Mouse (Mus musculus) lung, postnatal 0 days (tissue): ENCODE measurements at regions not wholly inside any gene's neighbourhood (a gene's known extent, or its start where the extent isn't known, plus 50 kb on each side); places are given as distances from the start of the nearest gene placed in this dataset.
A peak's percentile ranks its signal among the peaks of the same experiment; 100 is the strongest.
"Not testable (repeated sequence)": the region's sequence is repeated elsewhere in the genome, so short reads cannot be mapped to it uniquely, and the experiment has no call there.

ENCODE experiments used
- ATAC-seq: fragments of 200-750 bp; cut with Nextera tagmentation; 2 replicates; pipeline ENCODE4 v1.8.0; 2017; ENCODE audit warnings: moderate library complexity
- DNase-seq: peaks from one replicate; pipeline ENCODE4 v3.0.0-alpha.2; 2016; ENCODE audit warnings: low spot score
- H3K27ac ChIP-seq: fragments of 300-500 bp; sonication (generic); 2 replicates; pipeline ENCODE4 v1.5.1; 2014; ENCODE audit warnings: antibody characterized with exemption, mild to moderate bottlenecking, low read length, mixed read lengths
- H3K27me3 ChIP-seq: fragments of 300-500 bp; sonication (generic); replicated peaks from 2 replicates; pipeline ENCODE4 v1.6.1; 2014; ENCODE audit warnings: low read length, mixed read lengths; ENCODE audit not compliant: insufficient read depth
- H3K36me3 ChIP-seq: fragments of 300-500 bp; sonication (generic); 2 replicates; pipeline ENCODE4 v1.6.1; 2014; ENCODE audit warnings: low read length, mixed read lengths; ENCODE audit not compliant: insufficient read depth
- H3K4me1 ChIP-seq: fragments of 300-500 bp; sonication (generic); 2 replicates; pipeline ENCODE4 v1.6.1; 2014; ENCODE audit warnings: antibody characterized with exemption, low read depth, low read length, mixed read lengths; ENCODE audit not compliant: insufficient read depth
- H3K4me2 ChIP-seq: fragments of 300-500 bp; sonication (generic); replicated peaks from 2 replicates; pipeline ENCODE4 v1.6.1; 2014; ENCODE audit warnings: low read depth, mild to moderate bottlenecking, low read length, moderate library complexity, mixed read lengths
- H3K4me3 ChIP-seq: fragments of 300-500 bp; sonication (generic); 2 replicates; pipeline ENCODE4 v1.5.1; 2014; ENCODE audit warnings: low read depth, low read length
- H3K9ac ChIP-seq: fragments of 300-500 bp; sonication (generic); replicated peaks from 2 replicates; pipeline ENCODE4 v1.6.1; 2014; ENCODE audit warnings: low read depth, mild to moderate bottlenecking
- H3K9me3 ChIP-seq: fragments of 300-500 bp; sonication (generic); 2 replicates; pipeline ENCODE4 v1.6.1; 2016; ENCODE audit warnings: low read length, mixed read lengths
- CTCF ChIP-seq: IDR thresholded peaks from 2 replicates; pipeline ENCODE4 v1.5.1; 2016; ENCODE audit warnings: antibody characterized with exemption, mild to moderate bottlenecking
- EP300 ChIP-seq: IDR thresholded peaks from 2 replicates; pipeline ENCODE4 v1.6.1; 2016; ENCODE audit warnings: antibody characterized with exemption, mild to moderate bottlenecking, control low read depth
- WGBS: fragments of 180-500 bp; shearing (Covaris S2); extraction: QIAGEN DNeasy Blood & Tissue Kit; methylation state at CpG from one replicate; pipeline ENCODE4 v1.1.7; 2014; 5-methylcytosine and 5-hydroxymethylcytosine counted together

GRCm38 (mm10) chr5:22670296-22670695 is 75.6 kb upstream of the Lhfpl3 start:
- TF ChIP-seq CTCF: no peak
- TF ChIP-seq EP300: no peak
- no peak overlapping the region for H3K27ac ChIP-seq
- ATAC-seq (no peak), DNase-seq (no peak)
- no peak overlapping the region for H3K4me3 ChIP-seq
- no peaks in the 10 kb centered on the region for H3K27me3 ChIP-seq
- H3K4me2 ChIP-seq: no peak overlapping the region
- no peaks in the 10 kb centered on the region for H3K4me1 ChIP-seq
- no peak overlapping the region for H3K9ac ChIP-seq
- no peaks in the 10 kb centered on the region for H3K9me3 ChIP-seq
- H3K36me3 ChIP-seq: no peaks in the 10 kb centered on the region
- WGBS: 37% methylated on average over 1 of the region's 1 CpGs

DNA sequence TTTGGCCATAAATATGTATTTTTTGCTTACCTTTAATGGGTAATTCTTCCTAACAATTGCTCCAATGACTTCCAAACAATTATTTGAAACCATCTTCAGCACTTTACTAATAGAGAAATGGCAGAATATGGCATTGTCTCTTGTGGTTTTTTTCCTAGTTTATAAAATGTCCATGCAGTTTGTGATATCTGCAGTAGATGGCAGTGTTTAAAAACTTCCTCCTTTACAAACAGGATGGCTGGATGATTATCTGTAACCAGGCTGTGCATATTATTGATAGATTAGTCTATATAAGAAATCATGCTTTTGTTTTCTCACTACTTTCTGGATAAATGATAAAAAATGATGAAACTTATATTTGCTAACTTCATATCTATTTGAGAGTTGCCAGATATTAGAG is 91.0 kb upstream of the Orc5 start:
- Histone ChIP-seq H3K27ac (no peak overlapping the region), H3K9me3 (no peaks in the 10 kb centered on the region), H3K4me3 (no peak overlapping the region), H3K36me3 (no peaks in the 10 kb centered on the region), H3K27me3 (no peaks in the 10 kb centered on the region), H3K4me1 (no peaks in the 10 kb centered on the region), H3K9ac (no peak overlapping the region), H3K4me2 (no peak overlapping the region)
- DNase-seq (no peak), ATAC-seq (no peak)
- TF ChIP-seq EP300 (no peak), CTCF (peak; percentile 41)

DNA sequence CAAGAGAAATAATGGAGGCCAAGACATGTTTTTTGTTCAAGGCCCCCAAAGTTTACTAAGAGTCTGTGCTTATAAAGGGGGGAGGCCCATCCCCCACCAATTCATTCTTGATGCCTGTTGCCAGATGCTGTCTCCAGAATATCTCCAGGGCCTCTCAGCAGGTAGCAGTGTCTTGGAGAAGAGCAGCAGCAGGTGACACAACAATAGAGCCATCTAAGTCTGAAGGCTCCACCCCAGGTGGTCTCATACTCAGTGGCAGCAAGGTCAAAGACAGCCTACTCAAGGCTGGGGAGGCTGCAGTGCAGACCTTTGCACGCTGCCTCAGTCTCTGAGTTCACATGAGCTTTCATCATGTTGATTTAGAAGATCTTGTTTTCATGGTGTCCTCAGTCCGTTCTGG is 66.8 kb upstream of the Orc5 start:
- H3K4me3 ChIP-seq, H3K36me3 ChIP-seq, DNase-seq, ATAC-seq, H3K9me3 ChIP-seq, H3K4me2 ChIP-seq, H3K27ac ChIP-seq, H3K9ac ChIP-seq, H3K27me3 ChIP-seq, H3K4me1 ChIP-seq: not testable (repeated sequence)
- WGBS: 47% methylated on average over 2 of the region's 2 CpGs
